Mouse (Mus musculus) induced T-regulatory cell, adult 2 months (primary cell): ENCODE data around the gene Wnt2b.

Source experiments
- DNase-seq: peaks from one replicate; pipeline ENCODE4 v3.0.0-alpha.2; 2012; ENCODE audit warnings: low read depth

Gene Wnt2b

GRCm38 (mm10) chr3:104961066-104962059 is at the start of gene Wnt2b:
Gene Wnt2b (minus strand): TSS chr3:104961921.
- DNase-seq = peak; percentile 49

GRCm38 (mm10) chr3:105010681-105011339 is 49.1 kb upstream of the Wnt2b start:
- no peak for DNase-seq

GRCm38 (mm10) chr3:105008070-105008469 is 46.3 kb upstream of the Wnt2b start:
- DNase-seq = no peak

- DNase-seq = no peak
These were observed 44.4 kb upstream of the Wnt2b start for GRCm38 (mm10) chr3:105006101-105006500.

GRCm38 (mm10) chr3:105005561-105006065 is 43.9 kb upstream of the Wnt2b start:
- no peak for DNase-seq

- no peak for DNase-seq
These were observed 43.3 kb upstream of the Wnt2b start for GRCm38 (mm10) chr3:105005011-105005410.

GRCm38 (mm10) chr3:105003960-105004463 is 42.3 kb upstream of the Wnt2b start:
- no peak for DNase-seq

GRCm38 (mm10) chr3:105001374-105001773 is 39.7 kb upstream of the Wnt2b start:
- DNase-seq = no peak

GRCm38 (mm10) chr3:105000561-105000960 is 38.8 kb upstream of the Wnt2b start:
- DNase-seq = no peak

- no peak for DNase-seq
These were observed 35.8 kb upstream of the Wnt2b start for GRCm38 (mm10) chr3:104997563-104997962.

- no peak for DNase-seq
These were observed 34.0 kb upstream of the Wnt2b start for GRCm38 (mm10) chr3:104995707-104996106.

GRCm38 (mm10) chr3:104994415-104994841 is 32.7 kb upstream of the Wnt2b start:
- no peak for DNase-seq

GRCm38 (mm10) chr3:104993800-104994199 is 32.1 kb upstream of the Wnt2b start:
- no peak for DNase-seq

GRCm38 (mm10) chr3:104992709-104993388 is 31.1 kb upstream of the Wnt2b start:
- peak; percentile 87 for DNase-seq

- no peak for DNase-seq
These were observed 30.0 kb upstream of the Wnt2b start for GRCm38 (mm10) chr3:104991703-104992102.

- no peak for DNase-seq
These were observed 26.2 kb upstream of the Wnt2b start for GRCm38 (mm10) chr3:104987884-104988283.

GRCm38 (mm10) chr3:104979735-104980134 is 18.0 kb upstream of the Wnt2b start:
- DNase-seq = no peak

GRCm38 (mm10) chr3:104967548-104968300 is 6.0 kb upstream of the Wnt2b start:
- peak; percentile 79 for DNase-seq

- DNase-seq = no peak
These were observed 4.4 kb upstream of the Wnt2b start for GRCm38 (mm10) chr3:104965991-104966554.

GRCm38 (mm10) chr3:104965070-104965855 is 3.5 kb upstream of the Wnt2b start:
- DNase-seq = no peak
